In the genomic region with DNA sequence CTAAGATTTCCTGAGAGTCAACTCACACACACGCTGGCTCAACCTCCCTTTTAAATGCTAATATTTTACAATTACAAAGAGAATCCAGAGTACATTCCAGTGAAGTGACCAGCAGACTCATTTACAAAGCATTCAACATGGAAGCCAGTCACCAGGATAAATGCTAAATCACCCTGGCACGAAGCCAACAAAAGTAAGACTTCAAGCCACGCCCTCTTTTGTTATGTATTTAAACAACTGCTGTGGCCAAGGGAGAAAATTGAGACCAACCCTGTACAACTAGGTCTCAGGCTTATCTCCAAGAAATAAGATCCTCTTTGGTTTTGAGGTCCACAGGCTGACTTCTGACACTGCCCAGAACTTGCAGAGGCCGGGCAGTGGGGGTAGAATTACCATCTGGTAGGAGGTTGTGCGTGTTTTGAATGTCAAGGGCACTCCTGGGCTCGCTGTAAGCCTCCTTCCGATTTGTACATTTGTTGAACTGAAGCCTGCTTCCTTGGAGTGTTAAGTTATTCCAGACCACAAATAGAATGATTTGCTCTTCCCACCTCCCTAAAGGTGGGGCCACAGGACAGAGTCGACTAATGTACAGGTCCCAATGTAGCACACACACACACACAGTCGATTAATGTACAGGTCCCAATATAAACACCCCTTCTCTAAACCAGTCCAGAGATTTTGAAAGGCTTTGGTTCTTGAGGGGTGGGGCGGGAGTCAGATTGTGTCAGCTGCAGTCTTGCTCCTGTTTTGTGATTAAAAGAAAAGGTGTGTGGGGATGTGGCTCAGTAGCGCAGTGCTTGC, we compare ENCODE assay signal across 8 mouse cellular contexts. TPM values are rescaled to one million over a fixed set of nuclear protein-coding genes. Genes with fewer than 3 reads are reported as not detected.
DNase-seq lines count a peak whose midpoint lies in the region; ATAC-seq lines count a peak whose summit lies in the region.

No protein-coding gene starts in this region.

- H3K4me2 ChIP-seq in forebrain, embryonic 11.5 days (ENCODE audit: low read depth, low read length, severe bottlenecking) = no peak overlapping the region
- H3K4me2 ChIP-seq in limb, embryonic 11.5 days (ENCODE audit: low read depth, severe bottlenecking) = no peak overlapping the region
- H3K4me2 ChIP-seq in neural tube, embryonic 13.5 days = no peak overlapping the region

- peak; percentile 51 for ATAC-seq in forebrain, embryonic 11.5 days (replicated peaks; ENCODE audit: low FRiP score)
- ATAC-seq in limb, embryonic 11.5 days (ENCODE audit: insufficient number of reproducible peaks, low FRiP score, low TSS enrichment, low read depth) = peak; percentile 44; the same call in 1 of the 2 replicates
- no peak; the same call in 1 of the 2 replicates for ATAC-seq in neural tube, embryonic 13.5 days (ENCODE audit: low read depth)

- H3K36me3 ChIP-seq in forebrain, embryonic 11.5 days (ENCODE audit: control insufficient read depth, insufficient read depth, low read length) = no peaks in the 10 kb centered on the region
- no peaks in the 10 kb centered on the region for H3K36me3 ChIP-seq in forebrain, embryonic 10.5 days (replicated peaks)
- no peaks in the 10 kb centered on the region for H3K36me3 ChIP-seq in limb, embryonic 11.5 days (ENCODE audit: control insufficient read depth, insufficient read depth, low read length)
- no peaks in the 10 kb centered on the region for H3K36me3 ChIP-seq in neural tube, embryonic 13.5 days

- H3K4me1 ChIP-seq in forebrain, embryonic 11.5 days (replicated peaks; ENCODE audit: control insufficient read depth, insufficient read depth, low read length) = peaks cover 4% of the 10 kb centered on the region; the same call in 1 of the 2 replicates
- peaks cover 12% of the 10 kb centered on the region for H3K4me1 ChIP-seq in forebrain, embryonic 10.5 days
- 0 out of 2 replicates have a peak, but pooled peaks cover 2% of the 10 kb centered on the region for H3K4me1 ChIP-seq in limb, embryonic 11.5 days (ENCODE audit: control insufficient read depth, insufficient read depth, low read length)
- H3K4me1 ChIP-seq in neural tube, embryonic 13.5 days (replicated peaks) = peaks cover 27% of the 10 kb centered on the region

- no peak overlapping the region for H3K4me3 ChIP-seq in forebrain, embryonic 11.5 days (ENCODE audit: low read depth, low read length)
- no peak overlapping the region for H3K4me3 ChIP-seq in forebrain, embryonic 10.5 days
- no peak overlapping the region for H3K4me3 ChIP-seq in limb, embryonic 11.5 days (ENCODE audit: low read depth, low read length)
- H3K4me3 ChIP-seq in neural tube, embryonic 13.5 days = no peak overlapping the region

- no peak overlapping the region for H3K9ac ChIP-seq in forebrain, embryonic 11.5 days (ENCODE audit: low read length)
- H3K9ac ChIP-seq in limb, embryonic 11.5 days (ENCODE audit: low read length) = no peak overlapping the region
- no peak overlapping the region for H3K9ac ChIP-seq in neural tube, embryonic 13.5 days

- 43% methylated on average over 11 of the region's 11 CpGs for WGBS in forebrain, embryonic 11.5 days
- WGBS in forebrain, embryonic 10.5 days = 51% methylated on average over 11 of the region's 11 CpGs
- WGBS in limb, embryonic 11.5 days = 55% methylated on average over 11 of the region's 11 CpGs
- 38% methylated on average over 11 of the region's 11 CpGs for WGBS in neural tube, embryonic 13.5 days

- no peaks in the 10 kb centered on the region for H3K27me3 ChIP-seq in forebrain, embryonic 11.5 days (ENCODE audit: control insufficient read depth, insufficient read depth, low read length)
- H3K27me3 ChIP-seq in forebrain, embryonic 10.5 days (ENCODE audit: poor library complexity, severe bottlenecking) = no peaks in the 10 kb centered on the region
- no peaks in the 10 kb centered on the region for H3K27me3 ChIP-seq in limb, embryonic 11.5 days (ENCODE audit: control insufficient read depth, insufficient read depth, low read length)
- no peaks in the 10 kb centered on the region for H3K27me3 ChIP-seq in neural tube, embryonic 13.5 days

- H3K9me3 ChIP-seq in forebrain, embryonic 11.5 days (ENCODE audit: control insufficient read depth, low read length) = peaks cover 10% of the 10 kb centered on the region
- H3K9me3 ChIP-seq in forebrain, embryonic 10.5 days = peaks cover 25% of the 10 kb centered on the region
- peaks cover 7% of the 10 kb centered on the region; the same call in 1 of the 2 replicates for H3K9me3 ChIP-seq in limb, embryonic 11.5 days (ENCODE audit: control insufficient read depth, low read length)
- peaks cover 23% of the 10 kb centered on the region for H3K9me3 ChIP-seq in neural tube, embryonic 13.5 days

- DNase-seq in forebrain, embryonic 11.5 days (ENCODE audit: low spot score) = no peak
- no peak for DNase-seq in forebrain, embryonic 10.5 days (ENCODE audit: extremely low spot score, low spot score)
- peak; percentile 88 for DNase-seq in NIH3T3 (ENCODE audit: low read depth)
- peak; percentile 49 for DNase-seq in gastrocnemius, postnatal 14 days
- DNase-seq in limb, embryonic 11.5 days (ENCODE audit: low spot score) = peak; percentile 29
- DNase-seq in layer of hippocampus, adult 18-20 months (ENCODE audit: low spot score in 2 of 2) = no peak
- no peak for DNase-seq in layer of hippocampus, adult 9-10 months (ENCODE audit: low spot score)

- H3K27ac ChIP-seq in forebrain, embryonic 11.5 days (ENCODE audit: low read depth, low read length) = no peak overlapping the region
- H3K27ac ChIP-seq in forebrain, embryonic 10.5 days = no peak overlapping the region
- H3K27ac ChIP-seq in limb, embryonic 11.5 days (replicated peaks; ENCODE audit: low read depth, low read length) = no peak overlapping the region
- 0 out of 2 replicates have a peak overlapping the region, but pooled peaks have one; percentile 3 for H3K27ac ChIP-seq in neural tube, embryonic 13.5 days (replicated peaks)

- intact Hi-C loops in gastrocnemius, postnatal 14 days (cut with DNase I; ENCODE audit: low total_unique reads) = no loop called here

RNA-seq across cellular contexts. Expression of a gene that starts 29.9 kb away (rescaled TPM):
- polyA plus RNA-seq in forebrain, embryonic 11.5 days (2014; fragmentation: Nextera tagmentation; extraction: Ambion mirVana) = 16.1 and 16.2 TPM in 2 replicates
- 15.7 and 16.8 TPM in 2 replicates for polyA plus RNA-seq in forebrain, embryonic 10.5 days (2016; fragmentation: Nextera tagmentation; extraction: Ambion mirVana)
- 10 to 100 TPM; 57.8 to 63.2 TPM for total RNA-seq in gastrocnemius, postnatal 14 days (2021)
- polyA plus RNA-seq in limb, embryonic 11.5 days (2014; fragmentation: Nextera tagmentation; extraction: Ambion mirVana) = 21.7 and 22.4 TPM in 2 replicates
- polyA plus RNA-seq in neural tube, embryonic 13.5 days (2015; fragmentation: Nextera tagmentation; extraction: Ambion mirVana) = 49.3 and 52.7 TPM in 2 replicates
- 10 to 100 TPM; 25.7 to 27.7 TPM for total RNA-seq in layer of hippocampus, adult 18-20 months (2021)

Comparison
In these comparisons a context has a peak if more than half of its experiments do, and no peak if none do; other contexts are left out.
1. DNase-seq: peak in NIH3T3 (single experiment), gastrocnemius, postnatal 14 days (single experiment) and limb, embryonic 11.5 days (single experiment); none in forebrain, embryonic 11.5 days (single experiment), forebrain, embryonic 10.5 days (single experiment), layer of hippocampus, adult 18-20 months (0 of 2) and layer of hippocampus, adult 9-10 months (single experiment).